Mouse (Mus musculus) heart, postnatal 14 days (tissue): ENCODE measurements around the gene Dnmt3a. TPM values are rescaled to one million over a fixed set of nuclear protein-coding genes. Genes with fewer than 3 reads are reported as not detected.

Source experiments
- DNase-seq, 2 experiments: peaks; one replicate each; pipeline ENCODE4 v3.0.0; 2021 to 2022
- intact Hi-C: fragments of 180-260 bp; cut with DNase I; formaldehyde crosslinking; loops from one replicate; pipeline ENCODE4 v1.15.1; 2025
- long read RNA-seq, 2 experiments: library from polyadenylated mRNA; stranded (forward); transcript quantifications; one replicate each; pipeline ENCODE4 v2.0.0; 2021
- total RNA-seq, 2 experiments: library from RNA; stranded (reverse); gene quantifications; 2 replicates each; pipeline ENCODE4 v1.2.3; 2021

Dnmt3a gene
- total RNA-seq = 100 to 1,000 TPM; 118 to 122 TPM
- long read RNA-seq, experiment 1, full-length matches to known transcripts = 8 of 53 reads
- long read RNA-seq, experiment 1, partial matches to known transcripts = 6 of 53 reads
- long read RNA-seq, experiment 1, other reads (novel, unspliced or antisense) = 39 of 53 reads
- long read RNA-seq, experiment 2, full-length matches to known transcripts = 3 of 41 reads
- long read RNA-seq, experiment 2, partial matches to known transcripts = 11 of 41 reads
- long read RNA-seq, experiment 2, other reads (novel, unspliced or antisense) = 27 of 41 reads

- intact Hi-C loops = loop anchor here (2.0 to 5.0 kb wide), 3 partner anchors 21 to 66 kb away; no protein-coding TSS in a partner anchor
- no peak for DNase-seq
Measured at GRCm38 (mm10) chr12:3805852-3806251, at the start of gene Dnmt3a. Dnmt3a (plus strand) TSS chr12:3806007.

GRCm38 (mm10) chr12:3756216-3756615, 49.6 kb upstream of the Dnmt3a start:
- no peak for DNase-seq
- intact Hi-C loops = no loop called here

GRCm38 (mm10) chr12:3758127-3758526, 47.7 kb upstream of the Dnmt3a start:
- no peak for DNase-seq
- intact Hi-C loops = loop anchor here (2.0 kb wide), 1 partner anchor 35 kb away; no protein-coding TSS in a partner anchor

- intact Hi-C loops = loop anchor here (2.0 kb wide), 1 partner anchor 33 kb away; no protein-coding TSS in a partner anchor
- peak; percentile 64 to 65 for DNase-seq
Measured at GRCm38 (mm10) chr12:3759419-3759818, 46.4 kb upstream of the Dnmt3a start.

- no peak for DNase-seq
- intact Hi-C loops = loop anchor here (2.0 kb wide), 1 partner anchor 46 kb away; the partner anchor contains the start of gene Dnmt3a
Measured at GRCm38 (mm10) chr12:3760876-3761590, 44.8 kb upstream of the Dnmt3a start.

- intact Hi-C loops = loop anchor here (2.0 kb wide), 1 partner anchor 45 kb away; the partner anchor contains the start of gene Dnmt3a
- no peak for DNase-seq
Measured at GRCm38 (mm10) chr12:3761591-3762295, 44.1 kb upstream of the Dnmt3a start.

- peak in 1 of 2 experiments; percentile 45 for DNase-seq
- intact Hi-C loops = loop anchor here (2.0 kb wide), 1 partner anchor 17 kb away; no protein-coding TSS in a partner anchor
Measured at GRCm38 (mm10) chr12:3764191-3764804, 41.5 kb upstream of the Dnmt3a start.

GRCm38 (mm10) chr12:3767360-3767759, 38.4 kb upstream of the Dnmt3a start:
- intact Hi-C loops = no loop called here
- no peak for DNase-seq

GRCm38 (mm10) chr12:3768391-3768790, 37.4 kb upstream of the Dnmt3a start:
- DNase-seq = no peak
- intact Hi-C loops = no loop called here

- intact Hi-C loops = no loop called here
- DNase-seq = no peak
Measured at GRCm38 (mm10) chr12:3770546-3770945, 35.3 kb upstream of the Dnmt3a start.

GRCm38 (mm10) chr12:3771080-3771479, 34.7 kb upstream of the Dnmt3a start:
- DNase-seq = no peak
- intact Hi-C loops = no loop called here

- intact Hi-C loops = no loop called here
- no peak for DNase-seq
Measured at GRCm38 (mm10) chr12:3773643-3774042, 32.2 kb upstream of the Dnmt3a start.

- intact Hi-C loops = no loop called here
Measured at GRCm38 (mm10) chr12:3776015-3776414, 29.8 kb upstream of the Dnmt3a start.

GRCm38 (mm10) chr12:3777682-3778081, 28.1 kb upstream of the Dnmt3a start:
- intact Hi-C loops = no loop called here
- DNase-seq = no peak

More at GRCm38 (mm10) chr12:3776015-3776414, 29.8 kb upstream of the Dnmt3a start:
- DNase-seq = no peak

GRCm38 (mm10) chr12:3778286-3778685, 27.5 kb upstream of the Dnmt3a start:
- intact Hi-C loops = no loop called here
- no peak for DNase-seq

- intact Hi-C loops = loop anchor here (2.0 kb wide), 1 partner anchor 15 kb away; no protein-coding TSS in a partner anchor
Measured at GRCm38 (mm10) chr12:3779639-3780038, 26.2 kb upstream of the Dnmt3a start.

GRCm38 (mm10) chr12:3780405-3780891, 25.4 kb upstream of the Dnmt3a start:
- peak; percentile 61 to 78 for DNase-seq
- intact Hi-C loops = loop anchor here (2.0 kb wide), 1 partner anchor 16 kb away; no protein-coding TSS in a partner anchor

More at GRCm38 (mm10) chr12:3779639-3780038, 26.2 kb upstream of the Dnmt3a start:
- no peak for DNase-seq

- intact Hi-C loops = loop anchor here (2.0 kb wide), 1 partner anchor 16 kb away; no protein-coding TSS in a partner anchor
Measured at GRCm38 (mm10) chr12:3780931-3781471, 24.8 kb upstream of the Dnmt3a start.

GRCm38 (mm10) chr12:3781482-3781881, 24.3 kb upstream of the Dnmt3a start:
- peak; percentile 94 to 97 for DNase-seq
- intact Hi-C loops = loop anchor here (2.0 kb wide), 1 partner anchor 17 kb away; no protein-coding TSS in a partner anchor

More at GRCm38 (mm10) chr12:3780931-3781471, 24.8 kb upstream of the Dnmt3a start:
- DNase-seq = peak; percentile 31 to 46
